Mouse (Mus musculus): Measurements from ENCODE around the gene Vipr1. TPM values are rescaled to one million over a fixed set of nuclear protein-coding genes. Genes with fewer than 3 reads are reported as not detected.
"Not testable (repeated sequence)": the region's sequence is repeated elsewhere in the genome, so short reads cannot be mapped to it uniquely, and the experiment has no call there.

Vipr1 gene
- 0.29 to 0.78 TPM (median 0.32 TPM) in 3 replicates for total RNA-seq (2017)

GRCm38 (mm10) chr9:121642401-121643181, at the start of gene Vipr1:
TSS of gene Vipr1 (plus strand) at chr9:121642716.
- 0 out of 2 replicates have a peak, but pooled peaks have one; percentile 1 for ATAC-seq (replicated peaks; ENCODE audit: insufficient number of reproducible peaks, low FRiP score, low TSS enrichment, poor library complexity, severe bottlenecking)

- ATAC-seq (replicated peaks; ENCODE audit: insufficient number of reproducible peaks, low FRiP score, low TSS enrichment, poor library complexity, severe bottlenecking): no peak
Observed at GRCm38 (mm10) chr9:121592948-121593550, 49.5 kb upstream of the Vipr1 start.

GRCm38 (mm10) chr9:121593768-121594167, 48.7 kb upstream of the Vipr1 start:
- ATAC-seq (replicated peaks; ENCODE audit: insufficient number of reproducible peaks, low FRiP score, low TSS enrichment, poor library complexity, severe bottlenecking): not testable (repeated sequence)

GRCm38 (mm10) chr9:121594771-121595170, 47.7 kb upstream of the Vipr1 start:
- ATAC-seq (replicated peaks; ENCODE audit: insufficient number of reproducible peaks, low FRiP score, low TSS enrichment, poor library complexity, severe bottlenecking): no peak

- no peak for ATAC-seq (replicated peaks; ENCODE audit: insufficient number of reproducible peaks, low FRiP score, low TSS enrichment, poor library complexity, severe bottlenecking)
Observed at GRCm38 (mm10) chr9:121598106-121598505, 44.4 kb upstream of the Vipr1 start.

GRCm38 (mm10) chr9:121599551-121599950, 43.0 kb upstream of the Vipr1 start:
- ATAC-seq (replicated peaks; ENCODE audit: insufficient number of reproducible peaks, low FRiP score, low TSS enrichment, poor library complexity, severe bottlenecking): no peak

- no peak for ATAC-seq (replicated peaks; ENCODE audit: insufficient number of reproducible peaks, low FRiP score, low TSS enrichment, poor library complexity, severe bottlenecking)
Observed at GRCm38 (mm10) chr9:121600201-121600860, 42.2 kb upstream of the Vipr1 start.

GRCm38 (mm10) chr9:121600861-121601427, 41.6 kb upstream of the Vipr1 start:
- no peak for ATAC-seq (replicated peaks; ENCODE audit: insufficient number of reproducible peaks, low FRiP score, low TSS enrichment, poor library complexity, severe bottlenecking)

- ATAC-seq (replicated peaks; ENCODE audit: insufficient number of reproducible peaks, low FRiP score, low TSS enrichment, poor library complexity, severe bottlenecking): no peak
Observed at GRCm38 (mm10) chr9:121602381-121602780, 40.1 kb upstream of the Vipr1 start.

GRCm38 (mm10) chr9:121605414-121606278, 36.9 kb upstream of the Vipr1 start:
- ATAC-seq (replicated peaks; ENCODE audit: insufficient number of reproducible peaks, low FRiP score, low TSS enrichment, poor library complexity, severe bottlenecking): no peak

GRCm38 (mm10) chr9:121606498-121607096, 35.9 kb upstream of the Vipr1 start:
- peak; percentile 35; the same call in 1 of the 2 replicates for ATAC-seq (replicated peaks; ENCODE audit: insufficient number of reproducible peaks, low FRiP score, low TSS enrichment, poor library complexity, severe bottlenecking)

GRCm38 (mm10) chr9:121609381-121609780, 33.1 kb upstream of the Vipr1 start:
- no peak for ATAC-seq (replicated peaks; ENCODE audit: insufficient number of reproducible peaks, low FRiP score, low TSS enrichment, poor library complexity, severe bottlenecking)

- ATAC-seq (replicated peaks; ENCODE audit: insufficient number of reproducible peaks, low FRiP score, low TSS enrichment, poor library complexity, severe bottlenecking): no peak
Observed at GRCm38 (mm10) chr9:121613192-121613591, 29.3 kb upstream of the Vipr1 start.

GRCm38 (mm10) chr9:121614241-121614757, 28.2 kb upstream of the Vipr1 start:
- ATAC-seq (replicated peaks; ENCODE audit: insufficient number of reproducible peaks, low FRiP score, low TSS enrichment, poor library complexity, severe bottlenecking): no peak

GRCm38 (mm10) chr9:121616471-121616870, 26.0 kb upstream of the Vipr1 start:
- ATAC-seq (replicated peaks; ENCODE audit: insufficient number of reproducible peaks, low FRiP score, low TSS enrichment, poor library complexity, severe bottlenecking): no peak

GRCm38 (mm10) chr9:121619441-121619840, 23.1 kb upstream of the Vipr1 start:
- no peak for ATAC-seq (replicated peaks; ENCODE audit: insufficient number of reproducible peaks, low FRiP score, low TSS enrichment, poor library complexity, severe bottlenecking)

- ATAC-seq (replicated peaks; ENCODE audit: insufficient number of reproducible peaks, low FRiP score, low TSS enrichment, poor library complexity, severe bottlenecking): no peak
Observed at GRCm38 (mm10) chr9:121623235-121623634, 19.3 kb upstream of the Vipr1 start.

- no peak for ATAC-seq (replicated peaks; ENCODE audit: insufficient number of reproducible peaks, low FRiP score, low TSS enrichment, poor library complexity, severe bottlenecking)
Observed at GRCm38 (mm10) chr9:121624920-121625319, 17.6 kb upstream of the Vipr1 start.
